Mouse (Mus musculus) inflammation-experienced regulatory T-cells, adult 6 months (primary cell): Measurements from ENCODE around the gene Gbf1. TPM values are rescaled to one million over a fixed set of nuclear protein-coding genes. Genes with fewer than 3 reads are reported as not detected.
"Not testable (repeated sequence)": the region's sequence is repeated elsewhere in the genome, so short reads cannot be mapped to it uniquely, and the experiment has no call there.

Experiments used
- ATAC-seq: one replicate; pipeline ENCODE4 v1.8.0; 2017
- polyA plus RNA-seq, 3 experiments: library from polyadenylated mRNA; unstranded; fragments of 100-300 nt; shearing (Covaris generic); gene quantifications; one replicate each; pipeline ENCODE4 v1.2.1; 2017

The Gbf1 gene
- 10 to 100 TPM; 25.5 to 35.6 (median 32.6) TPM for polyA plus RNA-seq

DNA sequence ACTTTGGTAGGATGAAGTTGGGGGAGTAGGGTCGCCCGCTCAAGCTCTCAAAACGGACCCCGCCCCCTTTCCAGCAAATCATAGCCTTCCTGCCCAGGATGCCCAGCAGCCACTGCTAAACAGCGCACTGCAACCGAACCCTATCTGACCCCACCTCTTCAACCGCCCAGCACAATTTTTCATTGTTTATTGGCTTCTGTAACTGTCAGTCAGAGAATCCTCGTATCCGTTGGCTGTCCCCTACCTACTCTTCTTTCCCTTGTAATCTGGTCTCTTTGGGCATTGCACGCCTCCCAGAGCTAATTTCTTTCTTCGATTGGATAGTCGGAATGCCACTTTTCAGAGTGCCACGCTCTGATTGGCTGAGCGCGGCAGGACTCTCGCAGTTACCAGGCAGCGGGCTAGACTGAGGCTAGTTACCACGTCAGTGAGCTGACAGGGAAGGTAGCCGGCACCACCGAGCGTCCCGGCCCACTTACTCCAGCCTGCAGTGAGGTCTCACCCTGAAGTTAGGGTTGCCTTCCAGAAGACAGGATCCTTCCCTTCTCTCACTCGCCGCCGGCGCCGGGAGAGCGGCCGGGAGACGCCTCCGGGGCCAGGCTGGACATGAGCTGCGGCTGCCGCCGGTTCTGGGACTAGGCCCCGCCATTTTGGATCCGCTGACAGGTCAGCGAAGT lies at the start of gene Gbf1:
Gbf1 (plus strand) TSS at position 383 of the 677 bp plus-strand sequence.
- peak; percentile 98 for ATAC-seq

DNA sequence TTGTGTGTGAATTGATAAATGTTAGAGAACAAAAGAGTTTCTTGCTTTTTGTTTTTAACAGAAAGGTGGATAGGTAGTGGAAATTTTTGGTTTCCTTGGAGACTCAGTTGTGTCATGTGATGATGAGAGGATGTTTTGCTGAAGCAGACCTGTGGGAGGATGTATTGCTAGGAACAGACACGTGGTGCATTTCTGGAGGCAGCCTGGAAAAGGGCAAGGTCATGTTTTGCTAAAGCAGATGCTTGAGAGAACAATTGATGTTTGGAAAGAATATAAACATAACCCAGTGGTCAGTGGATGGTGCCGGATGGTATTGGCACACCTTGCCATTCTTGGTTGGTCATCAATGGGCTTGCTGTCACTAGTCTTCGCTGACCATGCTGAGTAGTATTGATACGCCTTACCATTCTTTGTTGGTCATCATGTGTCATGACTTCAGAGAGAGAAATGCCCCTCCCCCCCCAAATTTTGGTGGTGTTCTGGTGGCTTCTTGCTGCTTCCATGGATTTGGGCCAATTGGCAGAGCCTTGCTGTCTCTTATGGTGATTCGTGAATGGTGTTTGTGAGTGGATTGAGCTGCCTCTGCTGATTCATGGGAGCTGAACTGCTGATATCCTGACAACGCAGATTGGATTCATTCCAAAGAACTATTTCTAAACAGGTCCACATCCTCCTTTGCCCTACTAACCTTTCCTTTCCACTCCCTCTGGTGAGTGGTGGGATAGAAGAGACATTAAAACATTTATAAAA lies 48.7 kb upstream of the Gbf1 start:
- no peak for ATAC-seq

DNA sequence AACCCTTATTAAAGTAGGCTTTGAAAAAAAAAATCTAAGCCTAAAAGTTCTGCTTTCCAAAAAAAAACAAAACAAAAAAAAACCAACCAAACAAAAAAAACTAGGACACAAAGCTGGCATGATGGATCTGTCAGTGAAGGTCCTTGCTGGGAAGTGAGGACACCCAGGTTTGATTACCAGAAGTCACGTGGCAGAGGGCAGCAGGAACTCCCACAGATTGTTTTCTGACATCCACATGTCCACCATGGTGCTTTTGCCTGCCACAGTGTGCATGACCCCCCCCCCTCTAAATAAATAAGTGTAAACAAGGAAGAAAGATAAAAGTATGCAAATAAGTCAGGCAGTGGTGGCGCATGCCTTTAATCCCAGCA lies 48.1 kb upstream of the Gbf1 start:
- no peak for ATAC-seq

- ATAC-seq, result no peak
Measured at GRCm38 (mm10) chr19:46110214-46110613, 42.1 kb upstream of the Gbf1 start.

DNA sequence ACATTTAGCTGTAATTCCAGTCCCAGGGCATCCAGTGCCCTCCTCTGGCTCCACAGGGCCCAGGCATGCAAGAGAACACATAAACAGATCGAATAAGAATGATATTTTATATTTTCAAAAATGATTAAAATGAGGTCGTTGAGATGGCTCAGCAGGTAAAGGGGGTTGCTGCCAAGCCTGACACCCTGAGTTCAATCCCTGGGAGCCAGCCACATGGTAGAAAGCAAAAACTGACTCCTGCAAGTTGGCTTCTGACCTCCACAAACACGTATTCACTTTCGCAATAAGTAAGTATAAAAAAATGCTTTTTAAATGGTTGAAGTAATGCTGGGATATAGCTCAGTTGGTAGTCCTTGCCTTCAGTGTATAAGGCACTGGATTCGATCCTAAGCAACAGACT lies 41.5 kb upstream of the Gbf1 start:
- ATAC-seq, result no peak

DNA sequence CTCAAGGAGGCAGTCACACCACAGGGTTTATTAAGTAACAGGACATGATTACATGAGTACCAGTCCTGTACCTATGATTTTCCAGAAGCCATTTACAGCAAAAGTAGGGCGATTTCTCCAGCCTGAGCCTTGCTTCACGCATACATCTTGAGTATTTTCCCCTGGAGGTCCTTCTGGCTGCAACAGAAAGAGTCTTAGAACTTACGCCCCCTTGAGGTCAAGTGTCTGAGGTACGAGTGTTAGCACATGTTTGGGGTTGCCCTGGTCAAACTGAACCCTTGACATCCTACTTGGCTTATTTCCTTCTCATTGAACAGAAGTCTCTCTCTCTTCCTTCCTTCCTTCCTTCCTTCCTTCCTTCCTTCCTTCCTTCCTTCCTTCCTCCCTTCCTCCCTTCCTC lies 37.7 kb upstream of the Gbf1 start:
- no peak for ATAC-seq

GRCm38 (mm10) chr19:46119458-46119857 lies 32.9 kb upstream of the Gbf1 start:
- no peak for ATAC-seq

- ATAC-seq, result no peak
Measured at GRCm38 (mm10) chr19:46120872-46121271, 31.4 kb upstream of the Gbf1 start.

DNA sequence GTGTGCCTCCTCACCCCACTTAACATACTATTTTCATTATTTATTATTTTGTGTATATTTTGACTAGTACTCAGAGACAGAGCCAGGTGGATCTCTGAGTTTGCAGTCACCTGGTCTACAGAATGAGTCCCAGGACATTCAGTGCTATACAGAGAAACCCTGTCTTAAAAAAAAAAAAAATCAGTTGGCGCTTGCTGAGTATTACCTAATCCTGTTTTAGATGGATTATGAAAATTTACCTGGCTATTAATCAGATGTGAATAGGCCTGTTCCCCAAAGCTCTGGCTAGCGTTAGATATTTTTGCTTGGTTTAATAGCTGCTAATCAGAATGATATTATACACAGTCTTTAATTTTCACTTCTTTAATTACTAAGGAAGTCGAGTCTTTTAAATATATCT lies 28.4 kb upstream of the Gbf1 start:
- ATAC-seq, result no peak

- no peak for ATAC-seq
Measured at GRCm38 (mm10) chr19:46124651-46125050, 27.7 kb upstream of the Gbf1 start.

DNA sequence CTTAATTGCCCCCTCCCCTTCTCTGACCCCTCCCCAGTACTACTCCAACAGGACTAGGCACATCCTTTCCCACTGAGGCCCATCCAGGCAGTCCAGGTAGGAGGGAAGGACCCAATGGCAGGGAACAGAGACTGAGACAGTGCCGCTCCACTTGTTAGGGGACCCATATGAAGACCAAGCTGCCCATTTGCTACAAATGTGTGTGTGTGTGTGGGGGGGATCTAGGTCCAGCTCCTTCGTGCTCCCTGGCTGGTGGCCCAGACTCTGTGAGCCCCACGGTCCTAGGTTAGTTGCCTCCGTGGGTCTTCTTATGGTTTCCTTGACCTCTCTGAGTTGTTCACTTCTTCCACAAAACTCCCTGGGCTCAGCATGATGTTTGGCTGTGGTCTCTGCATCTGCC lies 26.0 kb upstream of the Gbf1 start:
- ATAC-seq, result no peak

- ATAC-seq, result not testable (repeated sequence)
Measured at GRCm38 (mm10) chr19:46129737-46130136, 22.6 kb upstream of the Gbf1 start.

DNA sequence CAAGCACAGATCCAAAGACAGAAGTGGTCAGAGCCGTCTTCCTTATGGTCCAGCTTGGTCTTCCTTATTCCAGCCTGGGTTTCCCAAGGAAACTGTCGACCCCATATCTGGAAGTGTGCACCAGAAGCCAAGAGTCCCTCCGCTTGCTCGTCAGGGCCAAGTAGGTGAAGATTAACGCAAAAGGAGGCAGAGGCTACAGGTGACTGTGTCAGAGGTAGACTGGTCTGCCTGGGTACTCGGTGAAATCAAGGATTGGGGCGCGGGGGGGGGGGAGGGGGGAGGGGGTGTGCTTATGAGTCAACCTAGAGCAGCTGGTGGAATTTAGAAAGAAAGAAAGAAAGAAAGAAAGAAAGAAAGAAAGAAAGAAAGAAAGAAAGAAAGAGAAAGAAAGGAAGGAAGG lies 21.0 kb upstream of the Gbf1 start:
- ATAC-seq, result no peak

- no peak for ATAC-seq
Measured at GRCm38 (mm10) chr19:46131694-46132525, 20.4 kb upstream of the Gbf1 start, which contains the start of gene Elovl3. Gene Elovl3, plus strand, starts transcription at chr19:46131897.

- no peak for ATAC-seq
Measured at GRCm38 (mm10) chr19:46132577-46132976, 19.7 kb upstream of the Gbf1 start.

DNA sequence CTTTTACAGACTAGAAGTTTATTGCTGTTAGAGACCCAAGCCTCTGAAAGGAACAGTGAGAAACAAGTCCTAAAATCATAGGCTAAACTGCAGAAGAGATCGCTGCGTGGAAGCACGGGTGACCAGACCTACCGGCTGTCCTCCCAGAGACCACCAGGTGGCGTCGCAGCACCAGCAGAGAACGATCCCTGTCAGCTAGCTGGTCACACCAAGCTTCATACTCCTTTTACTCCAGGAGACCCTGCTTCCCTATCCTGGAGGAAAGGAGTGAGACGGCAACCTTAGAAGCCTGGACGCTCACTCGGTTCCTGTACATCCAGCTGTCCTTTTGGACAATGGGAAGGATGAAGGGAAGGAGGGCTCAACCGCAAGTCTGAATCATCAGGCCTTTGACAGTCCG lies 17.0 kb upstream of the Gbf1 start:
- peak; percentile 68 for ATAC-seq

DNA sequence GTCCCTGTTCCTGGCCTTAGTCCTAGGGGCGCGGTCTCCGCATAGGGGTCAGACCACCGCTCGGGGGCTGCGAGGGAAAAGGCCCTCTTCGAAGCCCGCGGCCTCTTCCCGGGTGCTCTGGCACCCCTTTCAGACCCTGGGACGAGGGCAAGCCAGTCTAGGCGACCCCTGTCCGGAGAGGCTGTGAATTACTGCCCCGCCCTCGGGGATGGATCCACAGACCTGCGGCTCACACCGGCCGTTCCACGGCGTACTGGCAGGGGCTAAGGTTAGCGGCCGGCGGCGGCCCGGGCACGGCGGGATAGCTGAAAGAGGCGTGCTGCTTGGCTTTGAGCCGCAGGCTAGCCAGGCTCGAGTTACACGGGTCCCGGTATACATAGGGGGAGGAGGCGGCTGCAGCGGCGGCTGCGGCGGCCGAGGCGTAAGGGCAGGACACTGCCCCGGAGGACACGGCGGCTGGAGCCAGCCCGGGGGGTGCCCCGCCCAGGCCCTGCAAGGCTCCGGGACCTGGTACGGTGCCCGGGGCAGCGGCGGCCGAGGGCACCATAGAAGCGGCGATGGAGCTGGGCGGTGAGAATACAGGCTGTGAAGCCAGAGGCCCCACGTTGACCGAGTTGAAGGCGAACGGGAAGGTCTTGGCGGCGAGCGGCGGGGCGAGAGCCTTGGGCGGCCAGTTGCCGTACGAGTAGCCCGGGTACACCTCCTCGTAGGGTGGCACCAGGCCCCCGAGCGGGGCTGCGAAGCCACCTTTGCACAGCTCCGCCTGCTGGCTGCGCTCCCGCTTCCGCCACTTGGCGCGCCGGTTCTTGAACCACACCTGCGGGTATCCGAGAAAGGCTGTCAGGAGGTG lies 16.3 kb upstream of the Gbf1 start:
- ATAC-seq, result peak; percentile 70

GRCm38 (mm10) chr19:46136639-46137580 lies 15.4 kb upstream of the Gbf1 start:
- ATAC-seq, result peak; percentile 61

DNA sequence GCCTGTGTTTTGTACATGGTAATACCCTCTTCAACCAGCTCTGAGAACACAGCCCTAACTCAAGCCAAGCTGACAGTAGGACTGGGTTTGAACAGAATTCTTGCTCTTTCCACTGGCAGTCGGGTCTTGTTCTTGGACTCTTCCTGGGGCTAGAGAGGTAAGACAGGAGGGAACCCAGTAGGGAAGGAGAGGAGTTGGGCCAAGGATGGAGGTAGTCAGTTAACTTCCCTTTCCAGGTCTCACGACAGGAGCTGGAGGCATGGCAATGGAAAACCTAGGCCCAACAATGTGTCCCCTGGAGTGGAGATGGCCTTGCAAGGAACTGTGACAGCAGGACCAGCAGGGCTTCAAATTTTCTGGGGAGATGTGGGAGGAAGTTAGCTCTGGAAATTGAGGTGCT lies 12.0 kb upstream of the Gbf1 start:
- ATAC-seq, result no peak

DNA sequence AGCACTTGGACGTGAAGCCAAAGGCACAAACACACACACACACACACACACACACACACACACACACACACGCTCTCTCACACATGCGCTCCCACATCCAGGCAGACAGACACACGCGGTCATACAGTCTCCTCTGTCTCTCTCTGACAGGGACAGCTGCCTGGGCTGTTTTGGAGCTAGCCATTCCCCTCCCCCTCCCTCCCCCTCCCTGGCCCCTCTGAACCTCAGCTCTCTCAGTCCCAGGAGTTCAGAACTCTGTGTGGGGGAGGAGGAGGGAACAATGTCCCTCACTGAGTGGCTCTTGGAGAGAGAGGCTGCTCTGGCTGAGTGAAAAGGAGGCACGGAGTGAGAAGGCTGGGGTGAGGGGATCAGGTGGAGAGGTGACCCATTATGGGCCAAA lies 11.2 kb upstream of the Gbf1 start:
- ATAC-seq, result no peak
